16 mouse cellular contexts compared by ENCODE assay signal in the genomic region with DNA sequence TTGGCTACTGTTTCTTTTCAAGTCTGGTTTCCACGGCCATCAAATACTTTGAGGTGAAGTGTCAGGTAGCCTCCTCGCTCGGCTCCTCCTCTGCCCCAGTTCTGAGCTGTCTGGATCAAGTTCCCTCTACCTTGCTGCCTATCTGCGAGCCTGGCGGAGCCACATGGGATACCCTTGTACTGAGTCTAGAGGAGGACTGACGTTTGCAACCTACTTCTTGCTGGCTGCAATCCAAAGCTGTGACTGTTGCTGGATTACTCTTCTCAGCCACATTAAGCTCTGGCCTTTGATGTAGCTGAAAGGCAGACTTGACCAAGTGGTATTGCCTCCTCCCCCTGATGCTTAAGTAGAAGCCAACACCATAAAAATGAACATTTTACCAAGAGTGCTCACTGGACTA. TPM values are rescaled to one million over a fixed set of nuclear protein-coding genes. Genes with fewer than 3 reads are reported as not detected.
DNase-seq lines count a peak whose midpoint lies in the region; ATAC-seq and TF ChIP-seq lines count a peak whose summit lies in the region.
"Had no signal": no experiment of that assay in that cellular context is flagged by ENCODE, and none has a peak within 500 bp of the region (broad histone marks: within the 10 kb centered on the region; RNA-seq: fewer than 3 reads in every experiment).

No protein-coding gene starts in this region.

- 23% methylated on average over 6 of the region's 6 CpGs for WGBS in kidney, embryonic 15.5 days
- WGBS in limb, embryonic 14.5 days, result 32% methylated on average over 6 of the region's 6 CpGs

- H3K4me2 ChIP-seq in kidney, embryonic 15.5 days, result no peak overlapping the region
- H3K4me2 ChIP-seq in limb, embryonic 14.5 days (replicated peaks; ENCODE audit: low read depth, low read length, severe bottlenecking), result no peak overlapping the region
- H3K4me2 ChIP-seq: hindbrain, embryonic 13.5 days; intestine, embryonic 15.5 days had no signal

- DNase-seq in cerebellum, postnatal 10 days, result peak; percentile 23 to 27
- peak; percentile 38 for DNase-seq in kidney, postnatal 14 days
- DNase-seq in brain, adult 2 months (ENCODE audit: low read depth, low spot score), result peak; percentile 47
- DNase-seq in limb, embryonic 14.5 days (ENCODE audit: low spot score), result peak; percentile 19
- no peak for DNase-seq in layer of hippocampus, adult 9-10 months (ENCODE audit: low spot score)
- DNase-seq: heart, postnatal 10 days; layer of hippocampus, adult 9-11 months; liver; lung, adult 18-20 months had no signal

- TF ChIP-seq POLR2A in limb, embryonic 14.5 days (IDR thresholded peaks at IDR 0.05; ENCODE audit: borderline replicate concordance, extremely low read depth, insufficient read depth, insufficient read length), result no peak

- no peak for ATAC-seq in cerebellum, adult (ENCODE audit: insufficient number of reproducible peaks, low FRiP score, low TSS enrichment)
- ATAC-seq in kidney, embryonic 15.5 days (replicated peaks; ENCODE audit: low FRiP score), result no peak
- no peak for ATAC-seq in limb, embryonic 14.5 days (ENCODE audit: low FRiP score, low read depth)
- ATAC-seq: forebrain, embryonic 14.5 days; intestine, embryonic 15.5 days; midbrain, embryonic 16.5 days had no signal

- no peaks in the 10 kb centered on the region for H3K9me3 ChIP-seq in kidney, embryonic 15.5 days (replicated peaks)
- H3K9me3 ChIP-seq in limb, embryonic 14.5 days (ENCODE audit: control insufficient read depth, low read length), result no peaks in the 10 kb centered on the region
- H3K9me3 ChIP-seq: G1E; hindbrain, embryonic 13.5 days; intestine, embryonic 15.5 days had no signal

- no peak overlapping the region for H3K4me3 ChIP-seq in kidney, embryonic 15.5 days (replicated peaks)
- no peak overlapping the region for H3K4me3 ChIP-seq in limb, embryonic 14.5 days (replicated peaks; ENCODE audit: low read length)
- H3K4me3 ChIP-seq: hindbrain, embryonic 13.5 days; intestine, embryonic 15.5 days had no signal

- H3K36me3 ChIP-seq in kidney, embryonic 15.5 days, result no peaks in the 10 kb centered on the region
- H3K36me3 ChIP-seq in limb, embryonic 14.5 days (ENCODE audit: control insufficient read depth, insufficient read depth, low read length), result no peaks in the 10 kb centered on the region
- H3K36me3 ChIP-seq: G1E; hindbrain, embryonic 13.5 days; intestine, embryonic 15.5 days had no signal

- no peak overlapping the region for H3K9ac ChIP-seq in kidney, embryonic 15.5 days
- H3K9ac ChIP-seq in limb, embryonic 14.5 days (ENCODE audit: low read depth, low read length, severe bottlenecking), result no peak overlapping the region
- H3K9ac ChIP-seq: hindbrain, embryonic 13.5 days; intestine, embryonic 15.5 days had no signal

- no peak overlapping the region for H3K27ac ChIP-seq in kidney, embryonic 15.5 days
- no peak overlapping the region for H3K27ac ChIP-seq in limb, embryonic 14.5 days (replicated peaks; ENCODE audit: low read depth, low read length)
- H3K27ac ChIP-seq: hindbrain, embryonic 13.5 days; intestine, embryonic 15.5 days had no signal

- no peaks in the 10 kb centered on the region for H3K27me3 ChIP-seq in kidney, embryonic 15.5 days
- H3K27me3 ChIP-seq in limb, embryonic 14.5 days (ENCODE audit: control insufficient read depth, insufficient read depth, low read length), result no peaks in the 10 kb centered on the region
- H3K27me3 ChIP-seq: hindbrain, embryonic 13.5 days; intestine, embryonic 15.5 days had no signal

- peaks cover 3% of the 10 kb centered on the region; the same call in 1 of the 2 replicates for H3K4me1 ChIP-seq in kidney, embryonic 15.5 days
- 0 out of 2 replicates have a peak, but pooled peaks cover 3% of the 10 kb centered on the region for H3K4me1 ChIP-seq in limb, embryonic 14.5 days (ENCODE audit: control insufficient read depth, insufficient read depth, low read length)
- H3K4me1 ChIP-seq: hindbrain, embryonic 13.5 days; intestine, embryonic 15.5 days had no signal

RNA-seq across cellular contexts. Expression of gene Bmp6, which starts 31.2 kb away (rescaled TPM):
- 1.7 and 2.5 TPM in 2 replicates for polyA plus RNA-seq in kidney, embryonic 15.5 days (2015; fragmentation: Nextera tagmentation; extraction: Ambion mirVana)
- polyA plus RNA-seq in limb, embryonic 14.5 days (2012; rRNA removed), result 6.6 and 8.6 TPM in 2 replicates
- 1.8 and 1.9 TPM in 2 replicates for polyA plus RNA-seq in limb, embryonic 14.5 days (2014; fragmentation: Nextera tagmentation; extraction: Ambion mirVana)
- polyA plus RNA-seq: G1E had no signal
